Mouse (Mus musculus): Measurements from ENCODE around the gene Pkmyt1.
A peak's percentile ranks its signal among the peaks of the same experiment; 100 is the strongest.

Pkmyt1 gene

DNA sequence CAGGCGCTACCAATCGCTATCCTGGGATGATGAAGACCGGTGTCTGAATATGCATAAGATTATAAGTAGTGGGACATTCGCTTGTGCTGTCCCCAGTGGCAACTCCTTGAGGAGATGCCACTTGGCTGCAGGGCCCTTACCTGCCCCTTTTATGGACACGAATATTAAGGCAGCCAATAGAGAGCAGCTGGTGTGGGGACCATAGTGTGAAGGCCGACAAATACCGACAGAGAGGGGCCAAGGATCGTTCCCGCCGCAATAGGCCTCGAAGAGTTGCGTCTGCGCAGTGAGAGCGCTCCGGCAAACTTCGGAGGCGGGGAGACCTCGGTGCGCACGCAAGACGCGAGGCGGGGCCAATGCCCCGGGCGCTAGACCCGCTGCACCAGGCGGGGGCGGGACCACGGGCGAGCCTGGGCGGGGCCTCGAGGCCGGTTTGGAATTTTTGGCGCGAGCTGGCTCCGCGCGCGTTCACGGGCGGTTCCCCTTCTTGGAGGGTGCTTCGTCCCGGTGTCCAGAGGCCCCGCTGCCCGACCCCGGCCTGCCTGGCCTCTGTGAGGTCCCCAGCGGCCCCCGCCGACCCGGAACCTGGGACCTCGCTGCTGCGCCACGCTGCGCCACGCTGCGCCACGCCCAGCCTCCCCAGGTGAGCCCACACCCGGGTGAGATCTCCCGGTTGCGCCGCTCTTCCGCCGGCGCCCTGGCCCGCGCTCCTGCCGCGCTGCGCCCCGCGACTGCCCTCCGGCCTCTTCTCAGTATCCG, at the start of gene Pkmyt1:
Gene Pkmyt1, plus strand, starts transcription at position 338 of the 759 bp plus-strand sequence.
- peak; percentile 97 for DNase-seq (ENCODE audit: low read depth)

DNA sequence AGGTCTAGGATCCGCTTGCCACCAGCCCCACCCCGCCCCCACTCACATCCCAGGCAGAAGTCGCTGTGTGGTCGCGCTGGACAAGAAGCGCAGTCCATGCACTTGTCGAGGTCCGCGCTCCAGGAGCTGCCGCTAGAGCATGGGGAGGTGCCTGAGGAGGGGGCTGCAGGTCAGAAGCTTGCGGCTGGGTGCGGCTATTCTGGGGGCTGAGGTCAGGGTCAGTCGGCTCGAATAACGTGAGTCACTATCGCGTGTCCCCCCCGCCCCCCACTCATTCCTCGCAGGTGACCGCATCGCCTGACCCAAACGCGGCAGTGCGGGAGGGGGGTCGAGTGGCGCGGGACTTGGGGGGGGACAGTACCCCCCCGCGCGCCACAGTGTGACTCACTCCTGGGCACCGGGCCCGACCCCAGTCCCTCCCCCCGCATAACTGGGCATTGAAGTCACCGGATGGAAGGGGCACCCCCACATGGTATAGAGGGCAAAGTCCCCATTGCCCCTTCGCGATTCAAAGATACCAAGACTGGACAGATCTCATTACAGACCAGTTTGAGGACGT, 49.6 kb upstream of the Pkmyt1 start:
- DNase-seq (ENCODE audit: low read depth): peak; percentile 65

DNA sequence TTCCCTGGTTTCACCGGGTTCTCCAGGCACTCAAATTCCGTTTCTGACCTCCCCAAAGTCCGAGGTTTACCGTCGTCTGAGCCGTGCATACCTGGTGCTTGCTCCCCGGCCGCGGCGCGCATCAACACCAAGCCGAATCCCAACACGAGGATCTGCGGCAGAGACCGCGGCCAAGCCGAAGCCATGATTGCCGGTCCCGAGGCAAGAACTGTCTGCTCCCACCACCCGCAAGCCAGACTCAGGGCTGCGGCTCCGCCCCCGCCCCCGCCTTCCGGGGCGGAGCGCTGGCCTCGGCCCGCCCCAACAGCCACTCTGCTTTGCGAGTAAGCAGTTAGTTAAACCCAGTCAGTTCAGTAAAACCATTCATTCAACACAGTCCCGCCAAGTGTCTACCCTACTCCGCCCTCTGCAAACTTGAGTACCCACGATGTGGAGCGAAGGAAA, 48.9 kb upstream of the Pkmyt1 start, which contains the start of gene Tnfrsf12a:
Gene Tnfrsf12a, minus strand, starts transcription at position 233 of the 444 bp plus-strand sequence.
- peak; percentile 95 for DNase-seq (ENCODE audit: low read depth)

DNA sequence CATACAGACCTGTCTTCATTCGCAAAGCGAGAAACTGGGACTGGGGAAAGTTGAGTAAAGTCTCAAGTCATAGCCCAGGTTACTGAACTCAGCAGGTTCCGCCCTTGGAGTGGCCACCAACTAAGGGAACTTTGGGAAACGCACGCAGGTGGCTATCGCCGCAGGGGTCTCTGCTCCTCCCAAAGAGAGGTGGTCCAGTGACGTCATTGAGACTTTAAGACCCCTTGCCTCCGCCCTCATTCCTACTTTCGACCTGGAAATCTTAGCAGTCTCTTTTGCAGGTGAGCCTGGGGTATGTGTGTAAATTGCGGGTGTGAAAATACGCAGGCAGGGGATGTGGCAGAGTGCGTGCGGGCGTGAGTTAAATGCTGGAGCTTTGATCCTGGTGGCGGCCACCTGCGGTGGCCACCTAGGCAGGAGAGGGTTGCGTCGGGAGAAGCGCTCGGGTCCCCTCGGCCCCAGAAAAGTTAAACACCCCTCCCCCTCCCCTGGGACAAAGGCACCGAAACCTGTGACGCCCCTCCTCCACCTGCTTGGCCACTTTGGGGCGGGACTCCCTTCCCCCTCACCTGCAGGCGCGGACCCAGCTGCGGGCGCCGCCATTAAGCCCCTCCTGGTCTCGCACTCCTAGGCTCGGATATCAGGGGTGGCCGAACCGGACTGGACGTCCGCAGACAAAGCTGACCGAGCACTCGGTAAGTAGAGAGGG, 46.9 kb upstream of the Pkmyt1 start, which contains the start of gene Cldn6:
Gene Cldn6, plus strand, starts transcription at position 123 of the 709 bp plus-strand sequence.
- no peak for DNase-seq (ENCODE audit: low read depth)

DNA sequence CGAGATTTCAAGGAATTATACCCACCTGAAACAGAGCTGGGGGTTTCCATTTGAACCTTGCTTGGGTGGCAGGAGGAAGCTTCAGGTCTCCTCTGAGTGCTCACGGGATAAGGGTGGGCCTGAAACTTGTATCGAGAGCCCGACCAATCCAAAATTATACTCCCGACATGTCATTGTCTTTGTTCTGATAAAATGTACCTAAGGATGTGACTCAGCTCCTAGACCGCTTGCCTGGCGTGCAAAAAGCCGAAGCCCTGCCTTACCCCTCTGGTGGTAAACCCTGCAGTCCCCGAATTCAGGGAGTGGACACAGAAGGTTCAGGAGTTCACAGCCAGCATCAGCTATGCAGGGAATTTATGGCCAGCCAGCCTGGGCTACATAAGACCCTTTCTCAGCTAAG, 45.8 kb upstream of the Pkmyt1 start:
- no peak for DNase-seq (ENCODE audit: low read depth)

DNA sequence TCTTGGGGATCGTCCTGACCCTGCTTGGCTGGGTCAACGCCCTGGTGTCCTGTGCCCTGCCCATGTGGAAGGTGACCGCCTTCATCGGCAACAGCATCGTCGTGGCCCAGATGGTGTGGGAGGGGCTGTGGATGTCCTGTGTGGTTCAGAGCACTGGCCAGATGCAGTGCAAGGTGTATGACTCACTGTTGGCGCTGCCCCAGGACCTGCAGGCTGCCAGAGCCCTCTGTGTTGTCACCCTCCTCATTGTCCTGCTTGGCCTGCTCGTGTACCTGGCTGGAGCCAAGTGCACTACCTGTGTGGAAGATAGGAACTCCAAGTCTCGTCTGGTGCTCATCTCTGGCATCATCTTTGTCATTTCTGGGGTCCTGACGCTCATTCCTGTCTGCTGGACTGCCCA, 45.0 kb upstream of the Pkmyt1 start:
- no peak for DNase-seq (ENCODE audit: low read depth)

DNA sequence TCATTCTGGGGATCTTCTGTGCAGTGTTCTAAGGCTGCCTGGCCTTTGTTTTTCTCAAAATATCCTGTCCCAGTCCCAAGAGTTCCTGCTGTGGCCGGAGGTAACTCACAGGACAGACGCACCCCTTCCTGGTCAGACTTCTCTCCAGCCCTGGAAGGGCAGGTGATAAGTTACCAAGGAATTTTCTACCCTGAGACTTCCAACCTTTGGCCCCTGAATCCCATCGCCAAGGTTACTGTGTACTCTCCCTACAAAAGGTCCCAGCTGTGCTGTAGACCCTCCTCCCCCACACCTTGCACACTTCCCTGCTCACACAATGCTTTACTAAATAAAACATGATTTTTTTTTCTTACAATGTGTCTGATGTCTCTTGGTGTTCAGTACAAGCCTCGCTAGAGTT, 44.0 kb upstream of the Pkmyt1 start:
- DNase-seq (ENCODE audit: low read depth): no peak

DNA sequence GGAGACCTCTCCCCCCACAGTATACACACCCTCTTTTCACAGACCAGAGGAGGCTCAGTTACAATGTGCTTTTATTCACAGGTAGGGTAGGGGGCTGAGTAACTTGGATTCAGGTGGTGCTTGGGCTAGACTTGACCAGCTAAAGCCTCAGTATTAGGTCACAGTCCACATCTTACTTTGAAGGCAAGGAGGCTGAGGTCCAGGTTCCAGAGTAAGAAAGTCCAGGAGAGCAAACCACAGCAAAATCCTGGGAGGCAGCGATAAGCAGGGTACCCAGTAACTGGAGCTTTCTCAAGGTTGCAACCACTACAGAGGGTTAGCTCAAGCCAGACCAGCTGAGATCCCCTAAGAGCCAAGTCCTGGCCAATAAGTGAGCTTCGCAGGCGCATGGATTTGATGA, 43.6 kb upstream of the Pkmyt1 start:
- no peak for DNase-seq (ENCODE audit: low read depth)

DNA sequence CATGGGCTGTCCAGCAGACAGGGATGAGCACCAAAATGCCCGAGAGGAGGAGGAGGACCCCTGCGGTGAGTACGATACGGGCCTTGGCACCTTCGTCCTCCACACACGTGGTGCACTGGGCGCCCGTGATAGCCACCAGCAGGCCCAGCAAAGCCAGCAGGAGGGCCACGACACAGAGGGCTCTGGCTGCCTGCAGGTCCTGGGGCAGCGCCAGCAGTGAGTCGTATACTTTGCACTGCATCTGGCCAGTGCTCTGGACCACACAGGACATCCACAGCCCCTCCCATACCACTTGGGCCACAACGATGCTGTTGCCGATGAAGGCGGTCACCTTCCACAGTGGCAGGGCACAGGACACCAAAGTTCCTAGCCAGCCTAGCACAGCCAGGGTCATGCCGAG, 42.9 kb upstream of the Pkmyt1 start:
- DNase-seq (ENCODE audit: low read depth): no peak

DNA sequence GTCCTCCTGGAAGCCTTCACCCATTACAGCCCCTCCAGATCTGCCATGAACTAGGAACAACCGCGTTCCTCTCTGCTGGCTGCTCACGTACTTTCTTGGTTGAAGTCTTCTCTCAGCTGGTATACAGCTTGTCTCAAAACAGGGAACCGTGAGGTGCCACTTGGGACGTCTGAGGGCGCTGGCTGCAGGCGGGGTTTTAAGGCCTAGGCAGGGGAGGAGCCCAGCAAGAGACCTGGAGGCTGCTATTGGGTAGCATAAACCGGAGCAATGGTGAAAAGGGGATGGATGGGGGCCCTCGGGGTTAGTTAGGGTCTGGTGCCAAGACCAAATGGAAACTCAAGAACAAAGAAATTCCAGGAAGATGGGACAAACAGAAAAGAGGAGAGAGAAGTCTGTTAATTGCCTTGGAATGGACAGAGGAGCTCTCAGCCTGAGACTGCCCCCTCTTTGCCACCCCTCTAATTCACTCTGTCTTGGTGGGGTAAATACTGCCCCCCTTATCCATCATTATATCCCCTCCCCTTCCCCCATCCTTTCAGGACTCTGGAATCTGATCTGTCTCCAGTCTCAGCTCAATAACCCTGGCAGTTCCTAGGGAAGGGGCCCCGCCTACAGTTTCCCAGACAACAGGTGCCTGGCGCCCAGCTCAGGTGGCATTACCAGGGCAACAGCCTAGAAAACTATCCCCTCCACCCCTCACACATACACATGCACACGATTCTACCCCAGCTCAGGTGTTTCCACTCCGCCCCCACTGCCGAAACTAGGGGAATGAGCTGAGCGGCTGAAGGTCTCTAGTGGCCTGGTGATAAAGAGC, 42.1 kb upstream of the Pkmyt1 start, which contains the start of gene Cldn9:
Gene Cldn9, minus strand, starts transcription at position 171 of the 817 bp plus-strand sequence.
- no peak for DNase-seq (ENCODE audit: low read depth)

DNA sequence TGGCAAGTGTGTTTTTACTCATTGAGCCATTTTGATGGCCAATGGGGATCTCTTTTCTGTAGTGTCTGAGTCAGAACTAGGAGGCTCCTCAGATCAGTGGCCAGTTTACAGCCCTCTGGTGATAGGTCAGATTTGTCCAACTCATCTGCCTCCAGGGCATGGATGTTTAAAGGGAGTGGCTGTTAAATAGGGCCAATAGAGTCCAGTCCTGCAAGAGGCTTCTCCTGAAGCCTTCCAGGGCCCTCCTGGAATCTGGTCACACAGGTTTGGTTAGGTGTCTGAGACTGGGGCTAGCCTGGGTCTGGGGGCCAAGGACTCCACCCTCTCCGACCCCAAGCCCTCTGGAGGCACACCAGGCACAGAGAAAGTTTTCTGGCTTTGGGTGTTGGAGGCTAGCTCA, 31.6 kb upstream of the Pkmyt1 start:
- DNase-seq (ENCODE audit: low read depth): no peak

DNA sequence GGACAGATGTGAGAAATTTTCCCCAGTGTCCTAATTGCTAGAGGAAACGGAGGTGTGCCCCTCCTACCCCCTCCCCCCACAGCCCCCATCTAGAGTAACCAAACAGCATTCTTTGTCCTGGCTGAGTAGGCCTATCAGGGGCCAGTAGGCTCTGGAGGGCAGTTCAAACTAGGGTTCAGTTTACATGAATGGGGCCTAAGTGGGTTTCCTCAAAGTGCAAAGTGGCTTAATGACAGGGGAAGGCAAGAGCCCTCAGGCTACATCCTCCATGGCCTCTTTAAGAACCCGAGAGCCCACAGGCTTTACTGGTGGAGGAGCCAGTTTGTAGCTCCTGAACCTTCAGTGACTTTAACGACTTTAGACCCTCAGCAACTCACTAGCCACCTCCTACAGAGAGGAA, 30.3 kb upstream of the Pkmyt1 start:
- DNase-seq (ENCODE audit: low read depth): no peak

DNA sequence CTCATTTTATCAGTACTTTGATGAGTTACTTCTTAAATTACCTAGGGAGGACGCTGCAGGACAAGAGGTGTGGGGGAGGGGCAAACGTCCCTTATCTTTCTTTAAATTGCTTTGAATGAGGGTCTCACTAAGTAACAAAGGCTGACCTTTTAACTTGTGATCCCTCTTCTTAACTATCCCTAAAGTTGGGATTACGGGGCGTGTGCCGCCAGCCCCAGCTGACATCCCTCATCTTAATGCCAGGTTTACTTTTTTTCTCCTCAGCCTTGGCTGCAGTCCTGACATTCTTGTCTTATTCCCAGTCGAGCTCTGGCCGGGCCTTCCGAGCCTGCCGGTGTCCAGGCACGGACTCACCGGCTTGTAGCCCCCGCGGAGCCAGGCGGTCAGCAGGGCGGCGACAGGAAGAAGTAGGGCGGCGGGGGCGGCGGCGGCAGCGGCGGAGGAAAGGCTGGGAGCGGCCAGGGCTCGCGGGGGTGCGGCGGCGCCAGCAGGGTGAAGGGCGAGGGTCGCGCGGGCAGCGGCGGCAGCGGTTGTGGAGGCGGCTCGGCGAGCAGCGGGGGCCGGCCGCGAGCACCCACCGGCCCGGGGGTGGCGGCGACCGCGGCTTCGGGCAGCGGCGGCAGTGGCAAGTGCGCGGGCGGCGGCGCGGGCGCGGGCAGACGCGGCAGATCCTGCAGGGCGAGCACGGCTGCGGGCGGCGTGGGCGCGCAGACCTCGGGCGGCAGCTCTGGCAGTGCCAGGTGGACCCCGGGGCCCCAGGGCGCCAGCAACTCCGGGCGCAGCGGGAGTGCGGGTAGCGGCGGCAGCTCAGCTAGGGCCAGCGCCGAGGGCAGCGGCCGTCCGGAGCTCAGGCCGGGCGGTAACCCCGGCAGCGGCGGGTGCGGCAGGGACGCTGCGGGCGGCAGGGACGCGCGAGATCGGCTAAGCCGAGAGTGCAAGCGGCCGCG, 26.7 kb upstream of the Pkmyt1 start:
- DNase-seq (ENCODE audit: low read depth): no peak

DNA sequence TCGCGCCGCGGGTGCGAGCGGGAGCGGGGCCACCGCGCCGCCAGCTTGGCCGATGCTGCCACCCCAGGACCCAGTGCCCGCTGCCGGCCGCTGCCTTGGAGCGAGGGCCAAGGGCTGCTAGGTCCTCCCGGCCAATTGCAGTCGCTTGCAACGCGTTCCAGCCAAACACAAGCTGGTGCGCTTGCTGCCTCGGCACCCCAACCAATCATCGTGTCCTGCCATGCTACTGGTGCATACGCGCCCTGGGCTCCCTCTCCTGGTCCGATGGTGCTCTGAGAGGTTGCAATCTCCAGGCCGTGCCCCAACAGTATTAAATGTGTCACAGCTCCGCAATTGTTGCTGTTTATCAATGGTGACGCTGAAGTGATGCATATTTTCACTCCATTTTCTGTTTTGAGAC, 26.1 kb upstream of the Pkmyt1 start:
- peak; percentile 86 for DNase-seq (ENCODE audit: low read depth)

DNA sequence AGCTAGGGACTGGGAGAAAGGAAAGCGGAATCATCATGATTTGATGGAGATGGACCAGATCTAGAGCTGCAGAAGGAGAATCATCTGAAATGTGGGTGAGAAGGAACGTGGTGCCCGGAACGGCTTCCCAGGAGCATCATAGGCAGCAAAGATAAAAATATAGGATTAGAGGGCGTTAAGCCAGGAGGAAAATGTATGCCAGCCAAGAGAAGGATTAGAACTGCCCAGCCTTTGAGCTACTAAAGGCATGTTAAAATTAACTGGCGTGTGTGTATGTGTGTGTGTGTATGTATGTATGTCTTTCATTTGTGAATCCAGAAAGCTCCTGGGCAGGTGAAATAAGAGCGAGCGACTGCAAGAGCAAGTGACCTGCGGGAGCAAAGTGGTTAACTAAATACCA, 22.8 kb upstream of the Pkmyt1 start:
- no peak for DNase-seq (ENCODE audit: low read depth)

DNA sequence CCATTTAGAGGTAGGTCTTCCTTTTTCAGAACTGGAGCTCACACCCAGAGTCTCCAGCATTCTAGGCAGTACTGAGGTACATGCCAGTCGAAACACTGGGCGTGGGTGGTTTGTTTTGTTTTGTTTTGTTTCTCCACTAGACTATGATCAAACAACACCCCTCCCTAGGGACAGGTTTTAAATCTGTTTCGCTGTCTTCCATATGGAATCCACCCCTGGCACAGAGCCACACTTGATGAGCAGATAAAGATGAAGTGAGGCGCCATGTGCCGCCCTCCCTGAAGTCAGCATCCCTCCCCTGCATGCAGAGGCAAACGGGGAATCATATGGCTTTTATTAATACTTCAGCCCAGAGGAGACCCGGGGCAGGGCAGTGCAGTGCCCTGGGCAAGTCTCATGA, 21.4 kb upstream of the Pkmyt1 start:
- DNase-seq (ENCODE audit: low read depth): no peak

DNA sequence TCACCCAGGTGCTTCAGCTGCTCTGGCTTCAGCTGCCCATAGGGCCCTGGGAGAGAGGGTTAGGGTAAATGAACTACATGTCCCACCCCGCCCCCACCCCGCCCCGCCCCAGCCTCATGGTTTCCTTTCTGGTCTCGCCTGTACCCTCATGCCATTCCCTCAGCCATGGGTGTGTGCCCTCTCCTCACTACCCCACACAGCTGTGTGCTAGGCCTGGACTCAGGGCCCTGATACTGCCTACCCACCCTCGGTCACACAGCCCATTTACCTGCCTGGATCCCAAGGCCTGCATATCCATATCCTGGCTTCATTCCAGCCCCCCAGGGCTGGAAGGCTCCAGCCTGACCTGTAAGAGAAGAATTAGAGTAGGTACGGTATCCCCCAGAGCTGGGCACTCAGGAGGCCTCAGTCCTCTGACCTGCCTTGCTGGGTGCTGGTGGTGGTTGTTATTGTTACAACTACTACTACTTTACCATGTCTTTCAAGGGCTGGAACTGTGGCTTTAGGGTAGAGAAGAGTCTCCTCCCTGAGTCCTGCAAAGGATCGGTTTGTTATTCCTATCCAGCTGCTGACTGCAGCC, 20.5 kb upstream of the Pkmyt1 start:
- no peak for DNase-seq (ENCODE audit: low read depth)

DNA sequence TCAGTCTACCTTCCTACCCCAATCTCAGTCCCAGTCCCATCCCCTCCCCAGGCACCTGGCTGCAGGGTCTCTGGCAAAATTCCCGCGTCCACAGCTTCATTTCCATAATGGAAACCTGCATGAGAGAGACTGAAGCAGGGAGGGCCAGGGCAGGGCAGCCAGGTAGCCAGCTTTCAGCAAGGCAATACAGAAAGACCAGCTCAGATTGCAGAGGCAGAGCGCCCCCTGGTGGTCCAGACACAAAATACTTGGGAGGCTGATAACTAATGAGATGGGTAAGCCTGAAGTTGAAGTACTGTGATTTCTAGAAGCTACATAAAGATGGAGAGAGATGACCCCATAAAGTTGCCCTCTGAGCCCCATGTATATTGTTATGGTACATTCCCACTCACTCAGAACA, 19.9 kb upstream of the Pkmyt1 start:
- DNase-seq (ENCODE audit: low read depth): peak; percentile 86

DNA sequence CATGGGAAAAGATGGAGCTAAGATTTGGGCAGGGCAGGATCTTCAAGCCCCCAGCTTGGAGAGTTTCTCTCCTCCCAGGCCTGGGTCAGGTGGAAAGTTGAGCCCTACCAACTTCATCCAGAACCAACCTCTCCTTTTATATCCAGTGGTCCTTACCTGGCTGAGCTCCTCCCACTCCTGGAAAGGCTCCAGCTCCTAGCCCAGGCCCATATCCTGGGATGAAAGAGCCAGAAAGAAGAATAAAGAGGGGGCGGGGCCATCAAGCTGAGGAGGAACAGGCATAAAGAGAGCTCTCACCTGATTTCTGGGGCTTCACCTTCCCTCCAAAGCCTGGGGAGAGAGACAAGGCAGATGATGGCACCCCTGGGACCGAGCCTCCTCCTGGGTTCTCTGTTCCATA, 9.1 kb upstream of the Pkmyt1 start:
- no peak for DNase-seq (ENCODE audit: low read depth)

DNA sequence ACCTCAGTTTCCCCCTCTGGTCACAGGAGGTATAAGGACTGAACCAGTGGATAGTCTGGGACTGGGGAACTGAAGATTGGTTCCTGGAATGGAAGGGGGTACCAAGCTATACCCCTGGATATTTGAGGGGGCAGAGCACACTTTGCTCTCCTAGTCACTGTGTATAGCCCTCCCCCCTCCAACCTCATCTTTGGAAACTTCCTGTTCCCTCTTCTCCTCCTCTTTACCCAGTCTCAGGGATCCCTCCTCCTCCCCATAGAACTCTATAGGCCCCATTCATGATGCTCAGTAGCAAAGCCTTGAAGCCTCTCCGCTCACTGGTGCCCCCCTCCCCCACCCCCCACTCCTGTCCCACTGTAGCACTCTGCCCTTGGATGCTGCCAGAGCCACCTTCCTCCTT, 6.7 kb upstream of the Pkmyt1 start:
- no peak for DNase-seq (ENCODE audit: low read depth)

DNA sequence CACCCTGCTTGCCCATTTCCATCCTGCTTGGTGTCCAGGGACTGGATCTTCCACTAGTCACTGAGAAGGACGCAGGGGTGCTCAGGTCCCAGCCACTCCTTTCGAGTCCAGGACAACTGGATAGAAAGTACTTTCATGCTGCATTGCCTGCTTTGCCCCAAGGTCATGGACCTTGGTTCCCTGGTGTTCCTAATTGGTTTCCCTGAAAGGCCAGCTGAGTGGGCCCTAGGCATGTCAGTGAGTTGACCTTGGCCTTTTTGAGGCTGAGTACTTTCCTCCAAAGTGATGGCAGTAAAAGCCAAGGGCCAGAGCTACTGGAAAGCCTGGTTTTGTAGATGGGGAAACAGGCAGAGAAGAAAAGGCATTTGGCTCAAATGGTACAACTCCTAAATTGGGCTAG, 4.2 kb upstream of the Pkmyt1 start:
- DNase-seq (ENCODE audit: low read depth): no peak

Data from induced T-regulatory cell, adult 2 months (primary cell).